ENCODE assay signal across 22 mouse cellular contexts in the genomic region with DNA sequence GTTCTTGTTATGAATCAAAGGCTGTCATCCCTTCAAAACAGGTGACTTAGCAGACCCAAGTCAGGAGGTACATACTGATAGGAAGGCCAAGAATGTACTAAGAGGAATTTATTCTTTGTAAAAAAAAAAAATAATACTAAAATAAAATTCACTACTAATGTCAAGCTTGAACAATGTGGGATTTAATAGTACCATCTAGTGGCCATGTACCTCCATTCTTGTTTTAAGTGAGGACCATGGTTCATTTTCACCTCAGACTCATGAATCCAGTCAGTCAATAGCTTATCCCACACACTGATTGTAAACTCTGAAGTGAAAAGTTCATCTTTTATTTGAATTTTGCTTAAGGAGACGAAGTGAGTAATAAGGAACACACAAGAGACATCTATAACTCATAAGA. TPM values are rescaled to one million over a fixed set of nuclear protein-coding genes. Genes with fewer than 3 reads are reported as not detected.
DNase-seq lines count a peak whose midpoint lies in the region; ATAC-seq and TF ChIP-seq lines count a peak whose summit lies in the region.
"Had no signal": no experiment of that assay in that cellular context is flagged by ENCODE, and none has a peak within 500 bp of the region (broad histone marks: within the 10 kb centered on the region; RNA-seq: fewer than 3 reads in every experiment).

No protein-coding gene starts in this region.

- H3K9me3 ChIP-seq in heart, postnatal 0 days (replicated peaks; ENCODE audit: control insufficient read depth, low read length): no peaks in the 10 kb centered on the region
- no peaks in the 10 kb centered on the region for H3K9me3 ChIP-seq in midbrain, postnatal 0 days (ENCODE audit: low read length)
- no peaks in the 10 kb centered on the region for H3K9me3 ChIP-seq in midbrain, embryonic 15.5 days
- H3K9me3 ChIP-seq: embryonic facial prominence, embryonic 15.5 days; forebrain, embryonic 10.5 days; forebrain, embryonic 15.5 days; heart, embryonic 15.5 days; hindbrain, embryonic 13.5 days had no signal

- no peak overlapping the region for H3K4me3 ChIP-seq in heart, postnatal 0 days (ENCODE audit: low read depth, low read length)
- H3K4me3 ChIP-seq in layer of hippocampus, adult 2 months: no peak overlapping the region
- no peak overlapping the region for H3K4me3 ChIP-seq in midbrain, postnatal 0 days (ENCODE audit: low read depth, low read length)
- H3K4me3 ChIP-seq in midbrain, embryonic 15.5 days: no peak overlapping the region
- H3K4me3 ChIP-seq: embryonic facial prominence, embryonic 15.5 days; erythroblast, embryonic 14.5 days; forebrain, embryonic 10.5 days; forebrain, embryonic 15.5 days; heart, embryonic 15.5 days; hindbrain, embryonic 13.5 days had no signal

- 0 out of 2 replicates have a peak, but pooled peaks have one; percentile 9 for TF ChIP-seq CTCF in heart, postnatal 0 days (IDR thresholded peaks at IDR 0.05; ENCODE audit: low read depth)
- TF ChIP-seq CTCF in layer of hippocampus, adult 2 months (conservative IDR thresholded peaks at IDR 0.05): peak; percentile 77
- TF ChIP-seq CTCF in midbrain, postnatal 0 days (IDR thresholded peaks at IDR 0.05): peak; percentile 54

- TF ChIP-seq EP300 in heart, postnatal 0 days (IDR thresholded peaks at IDR 0.05; ENCODE audit: low read depth): no peak

- no peak overlapping the region for H3K4me2 ChIP-seq in heart, postnatal 0 days (ENCODE audit: low read depth, low read length)
- no peak overlapping the region for H3K4me2 ChIP-seq in midbrain, postnatal 0 days (ENCODE audit: low read depth, low read length, poor library complexity, severe bottlenecking)
- H3K4me2 ChIP-seq in midbrain, embryonic 15.5 days: no peak overlapping the region
- H3K4me2 ChIP-seq: embryonic facial prominence, embryonic 15.5 days; forebrain, embryonic 15.5 days; heart, embryonic 11.5 days; heart, embryonic 15.5 days; hindbrain, embryonic 13.5 days had no signal

- no peak overlapping the region for H3K27ac ChIP-seq in heart, postnatal 0 days (ENCODE audit: low read depth)
- no peak overlapping the region for H3K27ac ChIP-seq in layer of hippocampus, adult 2 months
- H3K27ac ChIP-seq in midbrain, postnatal 0 days (ENCODE audit: low read depth, low read length): no peak overlapping the region
- no peak overlapping the region for H3K27ac ChIP-seq in midbrain, embryonic 15.5 days
- H3K27ac ChIP-seq: embryonic facial prominence, embryonic 15.5 days; forebrain, embryonic 10.5 days; forebrain, embryonic 15.5 days; heart, embryonic 15.5 days; hindbrain, embryonic 13.5 days had no signal

- H3K4me1 ChIP-seq in heart, postnatal 0 days (ENCODE audit: control insufficient read depth, insufficient read depth): no peaks in the 10 kb centered on the region
- no peaks in the 10 kb centered on the region for H3K4me1 ChIP-seq in midbrain, postnatal 0 days (ENCODE audit: insufficient read depth, low read length)
- H3K4me1 ChIP-seq in midbrain, embryonic 15.5 days: no peaks in the 10 kb centered on the region
- H3K4me1 ChIP-seq: embryonic facial prominence, embryonic 15.5 days; forebrain, embryonic 10.5 days; forebrain, embryonic 15.5 days; heart, embryonic 15.5 days had no signal

- intact Hi-C loops in heart, postnatal 14 days (cut with DNase I): no loop called here

- ATAC-seq in heart, postnatal 0 days (ENCODE audit: insufficient read depth, low read depth): no peak
- no peak for ATAC-seq in midbrain, postnatal 0 days (ENCODE audit: low FRiP score)
- no peak for ATAC-seq in midbrain, embryonic 15.5 days (replicated peaks)
- ATAC-seq: forebrain, embryonic 15.5 days had no signal

- H3K36me3 ChIP-seq in heart, postnatal 0 days (replicated peaks; ENCODE audit: control insufficient read depth, insufficient read depth, low read length): no peaks in the 10 kb centered on the region
- no peaks in the 10 kb centered on the region for H3K36me3 ChIP-seq in midbrain, postnatal 0 days (ENCODE audit: insufficient read depth, low read length)
- no peaks in the 10 kb centered on the region for H3K36me3 ChIP-seq in midbrain, embryonic 15.5 days (replicated peaks)
- H3K36me3 ChIP-seq: embryonic facial prominence, embryonic 15.5 days; forebrain, embryonic 10.5 days; forebrain, embryonic 15.5 days; heart, embryonic 15.5 days; hindbrain, embryonic 13.5 days had no signal

- no peaks in the 10 kb centered on the region for H3K27me3 ChIP-seq in heart, postnatal 0 days (ENCODE audit: control insufficient read depth, insufficient read depth, low read length)
- H3K27me3 ChIP-seq in midbrain, postnatal 0 days (ENCODE audit: insufficient read depth, low read length): no peaks in the 10 kb centered on the region
- no peaks in the 10 kb centered on the region for H3K27me3 ChIP-seq in midbrain, embryonic 15.5 days (replicated peaks)
- H3K27me3 ChIP-seq: embryonic facial prominence, embryonic 15.5 days; forebrain, embryonic 15.5 days; heart, embryonic 15.5 days; hindbrain, embryonic 13.5 days had no signal

- WGBS in heart, postnatal 0 days: 72% methylated on average over 1 of the region's 1 CpGs
- WGBS in midbrain, postnatal 0 days: 68% methylated on average over 1 of the region's 1 CpGs
- 80% methylated on average over 1 of the region's 1 CpGs for whole genome bisulfite sequencing in midbrain, embryonic 15.5 days

- no peak overlapping the region for H3K9ac ChIP-seq in heart, postnatal 0 days (replicated peaks; ENCODE audit: low read depth, low read length)
- H3K9ac ChIP-seq in midbrain, postnatal 0 days (replicated peaks; ENCODE audit: low read length, poor library complexity, severe bottlenecking): no peak overlapping the region
- H3K9ac ChIP-seq in midbrain, embryonic 15.5 days: no peak overlapping the region
- H3K9ac ChIP-seq: embryonic facial prominence, embryonic 15.5 days; forebrain, embryonic 15.5 days; heart, embryonic 15.5 days; hindbrain, embryonic 13.5 days had no signal

- no peak for DNase-seq in heart, postnatal 0 days (ENCODE audit: low spot score)
- no peak for DNase-seq in heart, postnatal 14 days
- no peak for DNase-seq in layer of hippocampus, adult 2 months (ENCODE audit: low spot score in 2 of 2)
- no peak for DNase-seq in layer of hippocampus, postnatal 25 days (ENCODE audit: extremely low spot score in 1 of 2, low spot score in 1 of 2)
- DNase-seq in midbrain, postnatal 0 days (ENCODE audit: low spot score): no peak
- no peak for DNase-seq in adrenal gland, adult (ENCODE audit: inconsistent age in 2 of 2, low spot score in 1 of 2)
- DNase-seq: adrenal gland, postnatal 10 days; cerebellum, adult 11 months; cerebellum, adult 8-10 months; cerebellum, postnatal 14 days; embryo, embryonic 11 days; gastrocnemius, postnatal 10 days; heart, adult 18-20 months; heart, postnatal 36 days had no signal

RNA-seq across cellular contexts. Expression of a gene that starts 25.9 kb away (rescaled TPM):
- total RNA-seq in heart, postnatal 0 days (2014; rRNA removed; ENCODE audit: low replicate concordance): 17.6 and 18.5 TPM in 2 replicates
- 15.8 and 17.2 TPM in 2 replicates for polyA plus RNA-seq in heart, postnatal 0 days (2015; fragmentation: Nextera tagmentation; extraction: Ambion mirVana)
- 10 to 100 TPM; 26.8 to 27.6 TPM for total RNA-seq in heart, postnatal 14 days (2021)
- total RNA-seq in layer of hippocampus, adult 2 months (2021): 10 to 100 TPM; 31.3 to 35.3 TPM
- 10 to 100 TPM; 36.2 to 36.7 TPM for total RNA-seq in layer of hippocampus, postnatal 25 days (2021)
- total RNA-seq in midbrain, postnatal 0 days (2014; rRNA removed): 19.7 and 22.8 TPM in 2 replicates
- polyA plus RNA-seq in midbrain, postnatal 0 days (2015; fragmentation: Nextera tagmentation; extraction: Ambion mirVana): 20.0 and 22.5 TPM in 2 replicates
- polyA plus RNA-seq in midbrain, embryonic 15.5 days (2015; fragmentation: Nextera tagmentation; extraction: Ambion mirVana): 16.1 and 16.5 TPM in 2 replicates

Comparison
In these comparisons a context has a peak if more than half of its experiments do, and no peak if none do; other contexts are left out.
1. CTCF ChIP-seq: peak in every context shown above with its lines; median percentile 77 in layer of hippocampus, adult 2 months; 54 in midbrain, postnatal 0 days; 9 in heart, postnatal 0 days.